ENCODE assay signal across 8 mouse cellular contexts in genomic region chr10:117628363-117629168, GRCm38 (mm10). TPM values are rescaled to one million over a fixed set of nuclear protein-coding genes. Genes with fewer than 3 reads are reported as not detected.
DNase-seq lines count a peak whose midpoint lies in the region; ATAC-seq and TF ChIP-seq lines count a peak whose summit lies in the region.

No protein-coding gene starts in this region.

- TF ChIP-seq CTCF in forebrain, postnatal 0 days (IDR thresholded peaks at IDR 0.05; ENCODE audit: low read depth) = no peak
- TF ChIP-seq CTCF in liver, postnatal 0 days (IDR thresholded peaks at IDR 0.05; ENCODE audit: low read depth) = no peak

- WGBS in heart, embryonic 13.5 days = 2% methylated on average over 25 of the region's 25 CpGs
- WGBS in forebrain, postnatal 0 days = 3% methylated on average over 25 of the region's 25 CpGs
- WGBS in liver, postnatal 0 days (ENCODE audit: insufficient replicate concordance) = 4% methylated on average over 25 of the region's 25 CpGs

- H3K9ac ChIP-seq in heart, embryonic 13.5 days = peak overlapping the region; percentile 78
- H3K9ac ChIP-seq in ES-E14 (ENCODE audit: insufficient read depth, low read depth, low read length, poor library complexity, severe bottlenecking) = peak overlapping the region; percentile 9; the same call in 1 of the 2 replicates
- 0 out of 2 replicates have a peak overlapping the region, but pooled peaks have one; percentile 4 for H3K9ac ChIP-seq in forebrain, postnatal 0 days
- peak overlapping the region; percentile 55 for H3K9ac ChIP-seq in liver, postnatal 0 days (replicated peaks)

- peaks cover 55% of the 10 kb centered on the region for H3K27me3 ChIP-seq in heart, embryonic 13.5 days (replicated peaks)
- H3K27me3 ChIP-seq in forebrain, postnatal 0 days (ENCODE audit: insufficient read depth, low read length) = peaks cover 48% of the 10 kb centered on the region
- H3K27me3 ChIP-seq in liver, postnatal 0 days (ENCODE audit: insufficient read depth, low read length) = peaks cover 14% of the 10 kb centered on the region

- H3K27ac ChIP-seq in heart, embryonic 13.5 days (replicated peaks) = no peak overlapping the region
- H3K27ac ChIP-seq in ES-E14 (ENCODE audit: insufficient read depth, low read depth, low read length, poor library complexity, severe bottlenecking) = no peak overlapping the region
- H3K27ac ChIP-seq in forebrain, postnatal 0 days (ENCODE audit: low read depth, low read length) = no peak overlapping the region
- H3K27ac ChIP-seq in liver, postnatal 0 days (ENCODE audit: low read depth) = peak overlapping the region; percentile 79

- in situ Hi-C loops in ES-E14 (cut with MboI; ENCODE audit: low sequenced_read_pairs in 2 of 2, unreplicated experiment in 2 of 2) = no loop called here

- ATAC-seq in heart, embryonic 13.5 days (ENCODE audit: extremely low read depth, insufficient number of reproducible peaks, low FRiP score, low TSS enrichment) = no peak
- ATAC-seq in forebrain, postnatal 0 days = no peak; the same call in 1 of the 2 replicates
- ATAC-seq in liver, postnatal 0 days = peak; percentile 12
- no peak for ATAC-seq in activated CD4-positive, CD25-positive, alpha-beta regulatory T cell, adult 4 months

- H3K36me3 ChIP-seq in heart, embryonic 13.5 days = no peaks in the 10 kb centered on the region
- no peaks in the 10 kb centered on the region for H3K36me3 ChIP-seq in ES-E14 (ENCODE audit: control insufficient read depth, insufficient read depth, low read length, poor library complexity, severe bottlenecking)
- no peaks in the 10 kb centered on the region for H3K36me3 ChIP-seq in forebrain, postnatal 0 days (ENCODE audit: insufficient read depth)
- H3K36me3 ChIP-seq in liver, postnatal 0 days (replicated peaks; ENCODE audit: insufficient read depth, low read length) = no peaks in the 10 kb centered on the region

- H3K4me3 ChIP-seq in heart, embryonic 13.5 days = peak overlapping the region; percentile 69
- H3K4me3 ChIP-seq in ES-E14 (ENCODE audit: insufficient read depth in 1 of 2, low read depth in 1 of 2, low read length in 2 of 2, poor library complexity in 1 of 2, severe bottlenecking in 1 of 2) = peak overlapping the region; percentile 78 to 86
- peak overlapping the region; percentile 43 for H3K4me3 ChIP-seq in forebrain, postnatal 0 days (ENCODE audit: low read depth, low read length)
- peak overlapping the region; percentile 60 for H3K4me3 ChIP-seq in liver, postnatal 0 days (ENCODE audit: low read depth, low read length)

- TF ChIP-seq EP300 in liver, postnatal 0 days (IDR thresholded peaks at IDR 0.05; ENCODE audit: low read depth) = no peak

- H3K9me3 ChIP-seq in heart, embryonic 13.5 days = no peaks in the 10 kb centered on the region
- no peaks in the 10 kb centered on the region for H3K9me3 ChIP-seq in ES-E14 (ENCODE audit: control insufficient read depth, insufficient read depth, low read depth, low read length)
- H3K9me3 ChIP-seq in forebrain, postnatal 0 days (ENCODE audit: low read length) = no peaks in the 10 kb centered on the region
- H3K9me3 ChIP-seq in liver, postnatal 0 days (ENCODE audit: low read length) = no peaks in the 10 kb centered on the region

- H3K4me2 ChIP-seq in heart, embryonic 13.5 days = peak overlapping the region; percentile 97
- peak overlapping the region; percentile 89 for H3K4me2 ChIP-seq in forebrain, postnatal 0 days (ENCODE audit: low read depth)
- H3K4me2 ChIP-seq in liver, postnatal 0 days (ENCODE audit: low read depth, low read length) = peak overlapping the region; percentile 85

- no peak for DNase-seq in heart, adult 8-10 months (ENCODE audit: low spot score)
- DNase-seq in ES-E14 (ENCODE audit: low read depth, low spot score) = no peak
- DNase-seq in forebrain, postnatal 0 days = peak; percentile 13
- no peak for DNase-seq in liver, postnatal 0 days
- DNase-seq in urinary bladder, postnatal 10 days (ENCODE audit: low spot score) = no peak
- DNase-seq in layer of hippocampus, adult 18-20 months (ENCODE audit: low spot score in 2 of 2) = no peak

- H3K4me1 ChIP-seq in heart, embryonic 13.5 days = peaks cover 11% of the 10 kb centered on the region; the same call in 1 of the 2 replicates
- H3K4me1 ChIP-seq in ES-E14 (ENCODE audit: control insufficient read depth in 2 of 2, insufficient read depth in 2 of 2, low read length in 2 of 2, poor library complexity in 1 of 2) = peaks cover 0 to 3% of the 10 kb centered on the region in 2 experiments; a peak in 1 of 4 replicates
- peaks cover 4% of the 10 kb centered on the region; the same call in 1 of the 2 replicates for H3K4me1 ChIP-seq in forebrain, postnatal 0 days (ENCODE audit: insufficient read depth)
- peaks cover 13% of the 10 kb centered on the region for H3K4me1 ChIP-seq in liver, postnatal 0 days (ENCODE audit: insufficient read depth)

TF ChIP-seq in ES-E14, 5 proteins besides CTCF, POLR2A, EP300 and RAD21:
- TF ChIP-seq MAFK (IDR thresholded peaks at IDR 0.05; ENCODE audit: insufficient read depth, low read depth, low read length) = no peak
- TF ChIP-seq CHD2 (IDR thresholded peaks at IDR 0.05; ENCODE audit: low read depth, low read length) = no peak
- no peak for TF ChIP-seq ZNF384 (IDR thresholded peaks at IDR 0.05; ENCODE audit: low read depth, low read length)
- TF ChIP-seq HCFC1 (IDR thresholded peaks at IDR 0.05; ENCODE audit: borderline replicate concordance, insufficient read depth, low read length) = no peak
- no peak for TF ChIP-seq ZC3H11A (IDR thresholded peaks at IDR 0.05; ENCODE audit: borderline replicate concordance, low read depth, low read length)

RNA-seq across cellular contexts. Expression of gene Cpm, which starts 0.7 kb away (rescaled TPM):
- polyA plus RNA-seq in heart, embryonic 13.5 days (2015; fragmentation: Nextera tagmentation; extraction: Ambion mirVana) = 2.4 and 3.1 TPM in 2 replicates
- 1 to 10 TPM; 2.8 to 3.8 (median 3.4) TPM for total RNA-seq in heart, adult 8-10 months (2022)
- 4.6 and 4.8 TPM in 2 replicates for total RNA-seq in ES-E14 (2012; rRNA removed)
- total RNA-seq in forebrain, postnatal 0 days (2014; rRNA removed) = 3.0 and 3.4 TPM in 2 replicates
- polyA plus RNA-seq in forebrain, postnatal 0 days (2015; fragmentation: Nextera tagmentation; extraction: Ambion mirVana) = 4.4 and 7.5 TPM in 2 replicates
- polyA plus RNA-seq in liver, postnatal 0 days (2015; fragmentation: Nextera tagmentation; extraction: Ambion mirVana) = 7.0 and 7.7 TPM in 2 replicates
- 10 to 100 TPM in 1 of 2 experiments, 1 to 10 TPM in 1; 8.6 to 10.7 TPM for total RNA-seq in layer of hippocampus, adult 18-20 months (2021)
- polyA plus RNA-seq in activated CD4-positive, CD25-positive, alpha-beta regulatory T cell, adult 4 months (2017; shearing (Covaris generic)) = 10 to 100 TPM; 19.3 to 23.3 TPM

Comparison
In these comparisons a context has a peak if more than half of its experiments do, and no peak if none do; other contexts are left out.
1. H3K9ac ChIP-seq: peak in every context shown above with its lines; median percentile 78 in heart, embryonic 13.5 days; 55 in liver, postnatal 0 days; 9 in ES-E14; 4 in forebrain, postnatal 0 days.